Mouse (Mus musculus): ENCODE data around the gene Gm11733.

DNA sequence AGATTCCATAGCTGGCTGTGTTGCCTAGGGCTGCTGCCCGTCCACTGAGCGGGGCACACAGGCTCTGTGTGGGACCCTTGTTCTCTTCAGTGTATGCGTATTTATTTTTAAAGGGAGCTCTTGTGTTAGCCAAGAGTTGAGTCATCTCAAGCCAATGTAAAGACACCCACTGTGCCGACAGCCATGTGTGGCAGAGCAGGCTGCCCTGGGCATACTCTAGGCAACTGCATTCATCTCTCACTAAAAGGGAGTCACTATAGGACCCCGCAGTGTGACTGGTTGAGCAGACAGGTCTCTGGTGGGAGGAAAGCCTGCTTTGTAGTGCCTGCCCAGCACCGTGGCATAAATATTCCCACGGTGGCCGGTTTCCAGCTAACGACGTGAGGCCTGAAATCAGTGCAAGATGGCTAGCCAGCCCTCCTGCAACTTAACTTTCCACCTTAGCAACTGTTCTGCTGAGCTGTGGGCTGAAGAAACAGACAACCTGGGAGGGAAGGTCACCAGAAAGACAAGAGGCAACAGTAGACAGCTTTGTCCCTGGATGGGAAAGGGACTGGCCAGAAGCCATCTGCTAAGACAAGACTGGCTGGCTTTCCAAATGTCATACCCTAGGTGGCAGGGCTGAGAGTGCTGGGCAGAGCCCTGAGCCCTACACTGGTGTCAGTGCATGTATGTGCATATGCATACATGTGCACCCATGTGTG is 31.7 kb downstream of the Gm11733 start:
- no peak for TF ChIP-seq CTCF (IDR thresholded peaks at IDR 0.05; ENCODE audit: low read depth, low read length)
- TF ChIP-seq POLR2A (IDR thresholded peaks at IDR 0.05; ENCODE audit: extremely low read depth, insufficient read depth, low read length), result no peak
